Mouse (Mus musculus): ENCODE measurements around the gene Nup188.

GRCm38 (mm10) chr2:30357552-30358510, 71.6 kb downstream of the Nup188 start:
- TF ChIP-seq CTCF (conservative IDR thresholded peaks at IDR 0.05; ENCODE audit: low read length): no peak
- no peak for TF ChIP-seq NANOG (IDR thresholded peaks at IDR 0.05; ENCODE audit: borderline replicate concordance, low read length)
- TF ChIP-seq POU5F1 (IDR thresholded peaks at IDR 0.05; ENCODE audit: borderline replicate concordance, low read length): no peak

Measured in E14TG2a.4 (cell line).